Mouse (Mus musculus) yolk sac, embryonic 10.5 days (tissue): ENCODE measurements around the gene Cgnl1.

ENCODE experiments used
- DNase-seq: peaks from one replicate; pipeline ENCODE4 v3.0.0-alpha.2; 2017; ENCODE audit warnings: low spot score

Gene Cgnl1

GRCm38 (mm10) chr9:71710776-71711175 lies 60.6 kb downstream of the Cgnl1 start:
- DNase-seq = no peak

GRCm38 (mm10) chr9:71709199-71709598 lies 62.2 kb downstream of the Cgnl1 start:
- DNase-seq = no peak

GRCm38 (mm10) chr9:71707989-71708388 lies 63.4 kb downstream of the Cgnl1 start:
- no peak for DNase-seq

- DNase-seq = no peak
Measured at GRCm38 (mm10) chr9:71704332-71705014, 66.9 kb downstream of the Cgnl1 start.

- peak; percentile 83 for DNase-seq
Measured at GRCm38 (mm10) chr9:71699087-71699486, 72.3 kb downstream of the Cgnl1 start.

- no peak for DNase-seq
Measured at GRCm38 (mm10) chr9:71698116-71698515, 73.3 kb downstream of the Cgnl1 start.

GRCm38 (mm10) chr9:71697189-71697588 lies 74.2 kb downstream of the Cgnl1 start:
- DNase-seq = no peak

GRCm38 (mm10) chr9:71696762-71697161 lies 74.6 kb downstream of the Cgnl1 start:
- DNase-seq = no peak

GRCm38 (mm10) chr9:71695133-71695532 lies 76.3 kb downstream of the Cgnl1 start:
- DNase-seq = no peak

- DNase-seq = no peak
Measured at GRCm38 (mm10) chr9:71694223-71694622, 77.2 kb downstream of the Cgnl1 start.

- DNase-seq = no peak
Measured at GRCm38 (mm10) chr9:71693771-71694170, 77.6 kb downstream of the Cgnl1 start.

- DNase-seq = no peak
Measured at GRCm38 (mm10) chr9:71692165-71692564, 79.2 kb downstream of the Cgnl1 start.

- no peak for DNase-seq
Measured at GRCm38 (mm10) chr9:71689369-71690073, 81.9 kb downstream of the Cgnl1 start.

- DNase-seq = no peak
Measured at GRCm38 (mm10) chr9:71686463-71686862, 84.9 kb downstream of the Cgnl1 start.

GRCm38 (mm10) chr9:71684772-71685171 lies 86.6 kb downstream of the Cgnl1 start:
- no peak for DNase-seq

- DNase-seq = no peak
Measured at GRCm38 (mm10) chr9:71680381-71680780, 91.0 kb downstream of the Cgnl1 start.

- no peak for DNase-seq
Measured at GRCm38 (mm10) chr9:71679103-71679815, 92.1 kb downstream of the Cgnl1 start.

GRCm38 (mm10) chr9:71676988-71677688 lies 94.3 kb downstream of the Cgnl1 start:
- peak; percentile 77 for DNase-seq

GRCm38 (mm10) chr9:71675799-71676414 lies 95.5 kb downstream of the Cgnl1 start:
- peak; percentile 78 for DNase-seq

- DNase-seq = no peak
Measured at GRCm38 (mm10) chr9:71675216-71675615, 96.2 kb downstream of the Cgnl1 start.

GRCm38 (mm10) chr9:71674476-71674875 lies 96.9 kb downstream of the Cgnl1 start:
- DNase-seq = no peak

- no peak for DNase-seq
Measured at GRCm38 (mm10) chr9:71672495-71672894, 98.9 kb downstream of the Cgnl1 start.
